Mouse (Mus musculus) C2C12 (cell line): ENCODE results near the gene Cse1l. TPM values are rescaled to one million over a fixed set of nuclear protein-coding genes. Genes with fewer than 3 reads are reported as not detected.
A peak's percentile ranks its signal among the peaks of the same experiment; 100 is the strongest.

Experiments
- H3K27me3 ChIP-seq: one replicate; pipeline ENCODE4 v1.6.1; 2011; ENCODE audit not compliant: control insufficient read depth, insufficient read depth, insufficient read length
- H3K36me3 ChIP-seq: one replicate; pipeline ENCODE4 v1.6.1; 2011; ENCODE audit not compliant: control insufficient read depth, insufficient read depth
- H3K4me3 ChIP-seq: one replicate; pipeline ENCODE4 v1.5.1; 2011; ENCODE audit warnings: mild to moderate bottlenecking, control low read depth; ENCODE audit not compliant: poor library complexity, insufficient read depth, severe bottlenecking
- H3K79me2 ChIP-seq: one replicate; pipeline ENCODE4 v1.6.1; 2011; ENCODE audit not compliant: control insufficient read depth, insufficient read depth
- H3K79me3 ChIP-seq: one replicate; pipeline ENCODE4 v1.6.1; 2011; ENCODE audit warnings: low read depth, control low read depth
- H3ac ChIP-seq: one replicate; pipeline ENCODE3; 2011; ENCODE audit warnings: low read depth; ENCODE audit not compliant: control insufficient read depth, insufficient read length
- CEBPB ChIP-seq: IDR thresholded peaks from one replicate; pipeline ENCODE4 v1.6.1; 2011; ENCODE audit warnings: low read depth, mild to moderate bottlenecking, control low read depth, moderate library complexity
- CTCF ChIP-seq: IDR thresholded peaks from one replicate; pipeline ENCODE4 v1.5.1; 2011; ENCODE audit not compliant: control insufficient read depth, insufficient read depth, insufficient read length
- FOSL1 ChIP-seq: IDR thresholded peaks from one replicate; pipeline ENCODE4 v1.8.0; 2011; ENCODE audit warnings: mild to moderate bottlenecking, low read length; ENCODE audit not compliant: poor library complexity, insufficient read depth, severe bottlenecking
- MAX ChIP-seq: IDR thresholded peaks from one replicate; pipeline ENCODE4 v1.6.1; 2011; ENCODE audit warnings: mild to moderate bottlenecking, control low read depth
- MYOD1 ChIP-seq: IDR thresholded peaks from one replicate; pipeline ENCODE4 v1.6.1; 2011; ENCODE audit warnings: low read depth; ENCODE audit not compliant: control insufficient read depth, insufficient read length
- MYOG ChIP-seq: IDR thresholded peaks from one replicate; pipeline ENCODE4 v1.6.1; 2011; ENCODE audit not compliant: control insufficient read depth, insufficient read length; ENCODE audit errors: extremely low read depth
- USF1 ChIP-seq: IDR thresholded peaks from one replicate; pipeline ENCODE4 v1.6.1; 2011; ENCODE audit warnings: low read depth, mild to moderate bottlenecking, control low read depth, moderate library complexity
- polyA plus RNA-seq: library from polyadenylated mRNA; unstranded; fragments of >200 nt; fragmentation: generic; extraction: Trizol; gene quantifications from one replicate; pipeline ENCODE4 v1.2.1, GENCODE M21; 2012; ENCODE audit warnings: missing spikeins

Gene Cse1l
- polyA plus RNA-seq, 1 experiment, result 41.5 TPM

GRCm38 (mm10) chr2:166945456-166945855, 39.6 kb downstream of the Cse1l start:
- no peak overlapping the region for H3ac ChIP-seq
- no peaks in the 10 kb centered on the region for H3K79me2 ChIP-seq
- H3K27me3 ChIP-seq, result no peaks in the 10 kb centered on the region
- TF ChIP-seq CTCF (peak; percentile 42), CEBPB (no peak), MYOG (no peak)
- H3K79me3 ChIP-seq, result no peaks in the 10 kb centered on the region
- peaks cover 99% of the 10 kb centered on the region for H3K36me3 ChIP-seq
- H3K4me3 ChIP-seq, result no peak overlapping the region

- Histone ChIP-seq H3K36me3 (peaks cover 100% of the 10 kb centered on the region), H3K79me3 (no peaks in the 10 kb centered on the region), H3ac (no peak overlapping the region), H3K27me3 (no peaks in the 10 kb centered on the region), H3K79me2 (no peaks in the 10 kb centered on the region), H3K4me3 (no peak overlapping the region)
- TF ChIP-seq MYOD1, result no peak
- no peak for TF ChIP-seq MAX
- TF ChIP-seq CEBPB, result no peak
- TF ChIP-seq CTCF, result no peak
- TF ChIP-seq MYOG, result no peak
- no peak for TF ChIP-seq USF1
- TF ChIP-seq FOSL1, result no peak
Observed at GRCm38 (mm10) chr2:166948246-166948645, 42.4 kb downstream of the Cse1l start.

- TF ChIP-seq FOSL1 (no peak), MAX (no peak), CEBPB (no peak), MYOD1 (no peak), CTCF (no peak), MYOG (no peak), USF1 (no peak)
- Histone ChIP-seq H3K4me3 (no peak overlapping the region), H3K79me2 (no peaks in the 10 kb centered on the region), H3K79me3 (no peaks in the 10 kb centered on the region), H3K27me3 (no peaks in the 10 kb centered on the region), H3K36me3 (peaks cover 98% of the 10 kb centered on the region), H3ac (no peak overlapping the region)
Observed at GRCm38 (mm10) chr2:166948936-166949335, 43.1 kb downstream of the Cse1l start.

- TF ChIP-seq FOSL1 (no peak), MYOD1 (no peak), USF1 (no peak), CTCF (no peak), CEBPB (no peak), MAX (no peak), MYOG (no peak)
Observed at GRCm38 (mm10) chr2:166950853-166951648, 45.2 kb downstream of the Cse1l start.

GRCm38 (mm10) chr2:166952151-166952550, 46.3 kb downstream of the Cse1l start:
- Histone ChIP-seq H3K79me3 (no peaks in the 10 kb centered on the region), H3K79me2 (no peaks in the 10 kb centered on the region), H3ac (no peak overlapping the region), H3K36me3 (peaks cover 83% of the 10 kb centered on the region), H3K4me3 (no peak overlapping the region), H3K27me3 (no peaks in the 10 kb centered on the region)
- TF ChIP-seq MAX, result no peak
- TF ChIP-seq CEBPB, result no peak
- TF ChIP-seq CTCF, result no peak
- TF ChIP-seq USF1, result no peak
- TF ChIP-seq MYOD1, result no peak
- TF ChIP-seq MYOG, result no peak
- TF ChIP-seq FOSL1, result no peak

More at GRCm38 (mm10) chr2:166950853-166951648, 45.2 kb downstream of the Cse1l start:
- no peak overlapping the region for H3ac ChIP-seq
- H3K79me2 ChIP-seq, result no peaks in the 10 kb centered on the region
- H3K27me3 ChIP-seq, result no peaks in the 10 kb centered on the region
- no peak overlapping the region for H3K4me3 ChIP-seq
- peaks cover 94% of the 10 kb centered on the region for H3K36me3 ChIP-seq
- no peaks in the 10 kb centered on the region for H3K79me3 ChIP-seq
